Mouse (Mus musculus): ENCODE data around the gene Togaram1.

The Togaram1 gene

GRCm38 (mm10) chr12:65048799-65049198 lies 83.2 kb downstream of the Togaram1 start:
- DNase-seq (ENCODE audit: low read depth, low spot score) = no peak

DNA sequence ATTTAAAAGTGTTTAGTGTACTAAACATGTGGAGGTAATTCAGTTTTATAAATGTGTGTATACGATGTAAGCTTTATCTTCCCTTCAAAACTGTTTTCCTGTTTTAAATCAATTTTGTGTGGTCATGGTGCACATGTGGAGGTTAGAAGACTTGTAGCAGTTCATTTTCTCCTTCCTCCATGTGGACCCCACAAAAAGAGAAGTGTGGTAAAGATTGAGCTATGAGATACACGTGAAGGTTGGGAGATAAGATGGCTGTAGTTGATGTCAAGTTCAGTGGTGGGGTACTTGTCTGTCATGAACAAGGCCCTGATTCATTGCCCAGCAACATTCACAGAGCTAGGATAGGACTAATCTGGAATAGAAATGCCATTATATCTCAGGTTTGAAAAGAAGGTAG lies 92.6 kb downstream of the Togaram1 start:
- no peak for DNase-seq (ENCODE audit: low read depth, low spot score)

DNA sequence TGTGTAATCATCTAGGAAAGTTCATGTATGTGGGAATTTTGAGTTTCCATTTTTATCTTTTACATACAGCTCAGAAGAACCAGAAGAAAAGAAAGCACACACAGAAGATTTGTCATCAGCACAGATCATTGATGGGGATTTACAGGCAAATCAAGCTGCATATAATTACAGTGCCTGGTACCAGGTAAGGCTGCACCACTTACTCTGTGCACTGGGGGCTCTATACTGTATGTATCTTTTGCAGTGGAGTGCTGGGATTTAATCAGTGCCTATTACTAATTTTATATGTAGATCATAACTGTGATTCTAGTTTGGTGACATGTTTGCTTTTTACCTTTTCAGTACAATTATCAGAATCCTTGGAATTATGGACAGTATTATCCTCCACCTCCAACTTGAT lies 95.5 kb downstream of the Togaram1 start:
- no peak for DNase-seq (ENCODE audit: low read depth, low spot score)

- DNase-seq (ENCODE audit: low read depth, low spot score) = no peak
These were observed 99.6 kb downstream of the Togaram1 start for GRCm38 (mm10) chr12:65065241-65065640.

DNA sequence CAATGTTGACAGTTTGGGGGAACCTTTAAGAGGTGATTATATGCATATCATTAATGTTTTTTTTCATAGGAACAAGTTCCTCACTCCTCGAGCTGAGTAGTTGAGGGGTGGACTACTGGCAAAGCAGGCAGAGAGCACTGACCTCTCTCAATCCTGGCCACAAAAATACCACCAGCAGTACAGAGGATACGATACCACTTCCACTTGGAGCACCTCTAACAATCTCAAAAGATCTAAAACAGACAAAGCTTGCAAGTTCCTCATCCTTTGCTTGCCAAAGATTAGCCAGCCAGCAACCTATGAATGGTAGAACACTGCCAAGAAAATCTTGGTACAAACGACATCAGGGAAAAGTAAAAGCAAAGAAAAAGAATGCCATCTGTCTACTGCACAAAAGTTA lies 100.6 kb downstream of the Togaram1 start:
- DNase-seq (ENCODE audit: low read depth, low spot score) = no peak

GRCm38 (mm10) chr12:65068409-65068808 lies 102.8 kb downstream of the Togaram1 start:
- DNase-seq (ENCODE audit: low read depth, low spot score) = peak; percentile 16
